ENCODE assay signal across 21 mouse cellular contexts in the genomic region with DNA sequence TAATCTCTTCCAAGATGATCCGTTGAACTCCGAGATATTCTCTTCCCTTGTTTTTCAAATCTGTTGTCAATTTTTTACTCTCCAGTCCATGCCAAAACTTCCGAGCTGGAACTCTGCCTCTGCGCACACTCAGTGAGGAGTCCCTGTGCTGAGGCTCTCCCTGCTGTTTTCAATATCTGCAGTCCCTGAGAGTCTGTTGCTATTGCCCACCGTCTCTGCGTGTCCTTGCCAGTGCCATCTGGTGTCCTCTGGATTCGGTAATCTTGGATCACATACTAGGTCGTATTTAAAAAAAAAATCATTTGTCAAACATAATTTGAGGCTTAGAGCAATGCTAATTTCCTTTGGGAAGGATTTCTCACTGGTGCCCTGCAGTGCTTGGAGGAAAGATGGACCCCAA. TPM values are rescaled to one million over a fixed set of nuclear protein-coding genes. Genes with fewer than 3 reads are reported as not detected.
DNase-seq lines count a peak whose midpoint lies in the region; ATAC-seq and TF ChIP-seq lines count a peak whose summit lies in the region.
"Had no signal": no experiment of that assay in that cellular context is flagged by ENCODE, and none has a peak within 500 bp of the region (broad histone marks: within the 10 kb centered on the region; RNA-seq: fewer than 3 reads in every experiment).

No protein-coding gene starts in this region.

- no peaks in the 10 kb centered on the region for H3K9me3 ChIP-seq in forebrain, embryonic 14.5 days (replicated peaks; ENCODE audit: control insufficient read depth, low read length)
- no peaks in the 10 kb centered on the region for H3K9me3 ChIP-seq in forebrain, embryonic 10.5 days
- no peaks in the 10 kb centered on the region for H3K9me3 ChIP-seq in midbrain, postnatal 0 days (ENCODE audit: low read length)
- H3K9me3 ChIP-seq in midbrain, embryonic 15.5 days = no peaks in the 10 kb centered on the region
- H3K9me3 ChIP-seq: heart, embryonic 13.5 days; hindbrain, embryonic 12.5 days; liver, embryonic 13.5 days; stomach, embryonic 15.5 days had no signal

- no peak overlapping the region for H3K4me3 ChIP-seq in forebrain, embryonic 14.5 days (ENCODE audit: low read depth, low read length)
- no peak overlapping the region for H3K4me3 ChIP-seq in forebrain, embryonic 10.5 days
- no peak overlapping the region for H3K4me3 ChIP-seq in midbrain, postnatal 0 days (ENCODE audit: low read depth, low read length)
- H3K4me3 ChIP-seq in midbrain, embryonic 15.5 days = no peak overlapping the region
- H3K4me3 ChIP-seq: heart, embryonic 13.5 days; hindbrain, embryonic 12.5 days; liver, embryonic 13.5 days; stomach, embryonic 15.5 days had no signal

- no peaks in the 10 kb centered on the region for H3K4me1 ChIP-seq in forebrain, embryonic 14.5 days (ENCODE audit: control insufficient read depth, insufficient read depth, low read length)
- H3K4me1 ChIP-seq in forebrain, embryonic 10.5 days = peaks cover 7% of the 10 kb centered on the region
- H3K4me1 ChIP-seq in midbrain, postnatal 0 days (ENCODE audit: insufficient read depth, low read length) = no peaks in the 10 kb centered on the region
- H3K4me1 ChIP-seq in midbrain, embryonic 15.5 days = 0 out of 2 replicates have a peak, but pooled peaks cover 4% of the 10 kb centered on the region

- no peak for TF ChIP-seq CTCF in midbrain, postnatal 0 days (IDR thresholded peaks at IDR 0.05)

- no peaks in the 10 kb centered on the region for H3K36me3 ChIP-seq in forebrain, embryonic 14.5 days (ENCODE audit: control insufficient read depth, insufficient read depth, low read length)
- no peaks in the 10 kb centered on the region for H3K36me3 ChIP-seq in forebrain, embryonic 10.5 days (replicated peaks)
- H3K36me3 ChIP-seq in midbrain, postnatal 0 days (ENCODE audit: insufficient read depth, low read length) = no peaks in the 10 kb centered on the region
- no peaks in the 10 kb centered on the region for H3K36me3 ChIP-seq in midbrain, embryonic 15.5 days (replicated peaks)
- H3K36me3 ChIP-seq: heart, embryonic 13.5 days; hindbrain, embryonic 12.5 days; liver, embryonic 13.5 days; stomach, embryonic 15.5 days had no signal

- no peaks in the 10 kb centered on the region for H3K27me3 ChIP-seq in forebrain, embryonic 14.5 days (replicated peaks; ENCODE audit: control insufficient read depth, insufficient read depth, low read length)
- peaks cover 32% of the 10 kb centered on the region for H3K27me3 ChIP-seq in forebrain, embryonic 10.5 days (ENCODE audit: poor library complexity, severe bottlenecking)
- no peaks in the 10 kb centered on the region for H3K27me3 ChIP-seq in midbrain, postnatal 0 days (ENCODE audit: insufficient read depth, low read length)
- no peaks in the 10 kb centered on the region for H3K27me3 ChIP-seq in midbrain, embryonic 15.5 days (replicated peaks)
- H3K27me3 ChIP-seq: hindbrain, embryonic 12.5 days; stomach, embryonic 15.5 days had no signal

- 63% methylated on average over 8 of the region's 8 CpGs for WGBS in forebrain, embryonic 14.5 days
- WGBS in forebrain, embryonic 10.5 days = 82% methylated on average over 8 of the region's 8 CpGs
- 49% methylated on average over 8 of the region's 8 CpGs for WGBS in midbrain, postnatal 0 days
- WGBS in midbrain, embryonic 15.5 days = 55% methylated on average over 8 of the region's 8 CpGs

- no peak for ATAC-seq in forebrain, embryonic 14.5 days
- ATAC-seq in midbrain, postnatal 0 days (ENCODE audit: low FRiP score) = no peak
- no peak for ATAC-seq in midbrain, embryonic 15.5 days (replicated peaks)
- no peak for ATAC-seq in granulocyte monocyte progenitor cell, adult 5-6 weeks (replicated peaks; ENCODE audit: poor library complexity, severe bottlenecking)

- peak; percentile 61 for DNase-seq in forebrain, embryonic 14.5 days (ENCODE audit: low spot score)
- DNase-seq in forebrain, embryonic 10.5 days (ENCODE audit: extremely low spot score, low spot score) = no peak
- peak; percentile 70 for DNase-seq in midbrain, postnatal 0 days (ENCODE audit: low spot score)
- peak; percentile 93 to 95 for DNase-seq in cerebellum, postnatal 10 days
- peak; percentile 46 to 54 for DNase-seq in layer of hippocampus, postnatal 36 days
- no peak for DNase-seq in T-cell, adult 2 months (ENCODE audit: low spot score)
- DNase-seq: adrenal gland, adult 8-10 months; gastrocnemius, postnatal 10 days; kidney, adult 11 months; kidney, postnatal 25 days; liver, embryonic 13.5 days; lung, postnatal 10 days; thymus, postnatal 14 days had no signal

- H3K9ac ChIP-seq in forebrain, embryonic 14.5 days (ENCODE audit: low read length) = no peak overlapping the region
- no peak overlapping the region for H3K9ac ChIP-seq in midbrain, postnatal 0 days (replicated peaks; ENCODE audit: low read length, poor library complexity, severe bottlenecking)
- no peak overlapping the region for H3K9ac ChIP-seq in midbrain, embryonic 15.5 days
- H3K9ac ChIP-seq: heart, embryonic 13.5 days; hindbrain, embryonic 12.5 days; liver, embryonic 13.5 days; stomach, embryonic 15.5 days had no signal

- H3K4me2 ChIP-seq in forebrain, embryonic 14.5 days (ENCODE audit: low read length) = no peak overlapping the region
- no peak overlapping the region for H3K4me2 ChIP-seq in midbrain, postnatal 0 days (ENCODE audit: low read depth, low read length, poor library complexity, severe bottlenecking)
- no peak overlapping the region for H3K4me2 ChIP-seq in midbrain, embryonic 15.5 days
- H3K4me2 ChIP-seq: heart, embryonic 13.5 days; hindbrain, embryonic 12.5 days; liver, embryonic 13.5 days; stomach, embryonic 15.5 days had no signal

- H3K27ac ChIP-seq in forebrain, embryonic 14.5 days (ENCODE audit: low read depth, low read length) = peak overlapping the region; percentile 21; the same call in 1 of the 2 replicates
- H3K27ac ChIP-seq in forebrain, embryonic 10.5 days = no peak overlapping the region
- H3K27ac ChIP-seq in midbrain, postnatal 0 days (ENCODE audit: low read depth, low read length) = no peak overlapping the region
- H3K27ac ChIP-seq in midbrain, embryonic 15.5 days = no peak overlapping the region
- H3K27ac ChIP-seq: heart, embryonic 13.5 days; hindbrain, embryonic 12.5 days; liver, embryonic 13.5 days; stomach, embryonic 15.5 days had no signal

RNA-seq across cellular contexts. Expression of a gene that starts 6.4 kb away (rescaled TPM):
- 0.23 TPM in 1 of 2 replicates, not detected in the other for polyA plus RNA-seq in forebrain, embryonic 14.5 days (2014; fragmentation: Nextera tagmentation; extraction: Ambion mirVana)
- 0.14 and 0.23 TPM in 2 replicates for polyA plus RNA-seq in forebrain, embryonic 10.5 days (2016; fragmentation: Nextera tagmentation; extraction: Ambion mirVana)
- 0.14 TPM in 1 of 2 replicates, not detected in the other for total RNA-seq in midbrain, postnatal 0 days (2014; rRNA removed)
- polyA plus RNA-seq in midbrain, postnatal 0 days (2015; fragmentation: Nextera tagmentation; extraction: Ambion mirVana) = 0.25 TPM in 2 replicates
- polyA plus RNA-seq in midbrain, embryonic 15.5 days (2015; fragmentation: Nextera tagmentation; extraction: Ambion mirVana) = 0.31 and 0.43 TPM in 2 replicates
- total RNA-seq in layer of hippocampus, postnatal 36 days (2021) = not detected
- total RNA-seq in granulocyte monocyte progenitor cell, adult 5-6 weeks (2014; fragmentation: Nextera tagmentation) = 0.26 and 1.1 TPM in 2 replicates
- total RNA-seq in granulocyte monocyte progenitor cell, adult 5-6 weeks (2017) = 0.36 and 2.0 TPM in 2 replicates

RNA-seq across cellular contexts. Expression of a gene that starts 6.6 kb away (rescaled TPM):
- 34.2 and 39.6 TPM in 2 replicates for polyA plus RNA-seq in forebrain, embryonic 14.5 days (2014; fragmentation: Nextera tagmentation; extraction: Ambion mirVana)
- polyA plus RNA-seq in forebrain, embryonic 10.5 days (2016; fragmentation: Nextera tagmentation; extraction: Ambion mirVana) = 13.5 and 16.1 TPM in 2 replicates
- 68.2 and 71.9 TPM in 2 replicates for total RNA-seq in midbrain, postnatal 0 days (2014; rRNA removed)
- 53.9 and 54.7 TPM in 2 replicates for polyA plus RNA-seq in midbrain, postnatal 0 days (2015; fragmentation: Nextera tagmentation; extraction: Ambion mirVana)
- polyA plus RNA-seq in midbrain, embryonic 15.5 days (2015; fragmentation: Nextera tagmentation; extraction: Ambion mirVana) = 60.1 and 62.9 TPM in 2 replicates
- total RNA-seq in layer of hippocampus, postnatal 36 days (2021) = 10 to 100 TPM; 88.5 to 90.2 TPM
- not detected in 2 replicates for total RNA-seq in granulocyte monocyte progenitor cell, adult 5-6 weeks (2014; fragmentation: Nextera tagmentation)
- not detected in 2 replicates for total RNA-seq in granulocyte monocyte progenitor cell, adult 5-6 weeks (2017)

RNA-seq across cellular contexts. Expression of a gene that starts 48.1 kb away (rescaled TPM):
- polyA plus RNA-seq in forebrain, embryonic 14.5 days (2014; fragmentation: Nextera tagmentation; extraction: Ambion mirVana) = 10.4 and 12.2 TPM in 2 replicates
- 12.1 and 12.6 TPM in 2 replicates for polyA plus RNA-seq in forebrain, embryonic 10.5 days (2016; fragmentation: Nextera tagmentation; extraction: Ambion mirVana)
- total RNA-seq in midbrain, postnatal 0 days (2014; rRNA removed) = 36.3 and 54.3 TPM in 2 replicates
- 44.1 and 48.5 TPM in 2 replicates for polyA plus RNA-seq in midbrain, postnatal 0 days (2015; fragmentation: Nextera tagmentation; extraction: Ambion mirVana)
- polyA plus RNA-seq in midbrain, embryonic 15.5 days (2015; fragmentation: Nextera tagmentation; extraction: Ambion mirVana) = 21.7 and 22.2 TPM in 2 replicates
- total RNA-seq in layer of hippocampus, postnatal 36 days (2021) = 100 to 1,000 TPM; 138 to 158 TPM
- 3.9 and 4.3 TPM in 2 replicates for total RNA-seq in granulocyte monocyte progenitor cell, adult 5-6 weeks (2014; fragmentation: Nextera tagmentation)
- total RNA-seq in granulocyte monocyte progenitor cell, adult 5-6 weeks (2017) = 0.95 and 1.1 TPM in 2 replicates

RNA-seq across cellular contexts. Expression of a gene that starts 50.8 kb away (rescaled TPM):
- polyA plus RNA-seq in forebrain, embryonic 14.5 days (2014; fragmentation: Nextera tagmentation; extraction: Ambion mirVana) = not detected in 2 replicates
- not detected in 2 replicates for polyA plus RNA-seq in forebrain, embryonic 10.5 days (2016; fragmentation: Nextera tagmentation; extraction: Ambion mirVana)
- not detected in 2 replicates for total RNA-seq in midbrain, postnatal 0 days (2014; rRNA removed)
- not detected in 2 replicates for polyA plus RNA-seq in midbrain, postnatal 0 days (2015; fragmentation: Nextera tagmentation; extraction: Ambion mirVana)
- not detected in 2 replicates for polyA plus RNA-seq in midbrain, embryonic 15.5 days (2015; fragmentation: Nextera tagmentation; extraction: Ambion mirVana)
- not detected for total RNA-seq in layer of hippocampus, postnatal 36 days (2021)
- not detected in 2 replicates for total RNA-seq in granulocyte monocyte progenitor cell, adult 5-6 weeks (2014; fragmentation: Nextera tagmentation)
- not detected in 2 replicates for total RNA-seq in granulocyte monocyte progenitor cell, adult 5-6 weeks (2017)
- total RNA-seq: adrenal gland, adult 8-10 months; gastrocnemius, postnatal 10 days; left cerebral cortex, postnatal 36 days had no signal
- polyA plus RNA-seq: embryonic facial prominence, embryonic 11.5 days; heart, embryonic 13.5 days; hindbrain, embryonic 12.5 days; liver, embryonic 13.5 days; small intestine, adult 2 months; stomach, embryonic 15.5 days had no signal

RNA-seq across cellular contexts. Expression of a gene that starts 53.4 kb away (rescaled TPM):
- polyA plus RNA-seq in forebrain, embryonic 14.5 days (2014; fragmentation: Nextera tagmentation; extraction: Ambion mirVana) = 15.3 and 16.8 TPM in 2 replicates
- 15.7 and 16.2 TPM in 2 replicates for polyA plus RNA-seq in forebrain, embryonic 10.5 days (2016; fragmentation: Nextera tagmentation; extraction: Ambion mirVana)
- total RNA-seq in midbrain, postnatal 0 days (2014; rRNA removed) = 59.1 and 68.4 TPM in 2 replicates
- polyA plus RNA-seq in midbrain, postnatal 0 days (2015; fragmentation: Nextera tagmentation; extraction: Ambion mirVana) = 33.9 and 40.7 TPM in 2 replicates
- polyA plus RNA-seq in midbrain, embryonic 15.5 days (2015; fragmentation: Nextera tagmentation; extraction: Ambion mirVana) = 33.4 and 36.4 TPM in 2 replicates
- total RNA-seq in layer of hippocampus, postnatal 36 days (2021) = 100 to 1,000 TPM; 138 to 139 TPM
- not detected in 2 replicates for total RNA-seq in granulocyte monocyte progenitor cell, adult 5-6 weeks (2014; fragmentation: Nextera tagmentation)
- 0.04 TPM in 1 of 2 replicates, not detected in the other for total RNA-seq in granulocyte monocyte progenitor cell, adult 5-6 weeks (2017)

Comparison
In these comparisons a context has a peak if more than half of its experiments do, and no peak if none do; other contexts are left out.
1. DNase-seq: peak in forebrain, embryonic 14.5 days (single experiment), midbrain, postnatal 0 days (single experiment), cerebellum, postnatal 10 days (2 of 2) and layer of hippocampus, postnatal 36 days (2 of 2); none in forebrain, embryonic 10.5 days (single experiment) and T-cell, adult 2 months (single experiment).